Mouse (Mus musculus): ENCODE results near the gene Ldhd. TPM values are rescaled to one million over a fixed set of nuclear protein-coding genes. Genes with fewer than 3 reads are reported as not detected.

The Ldhd gene
- total and polyA plus RNA-seq, 3 experiments = 0.04 TPM; not detected in 2

DNA sequence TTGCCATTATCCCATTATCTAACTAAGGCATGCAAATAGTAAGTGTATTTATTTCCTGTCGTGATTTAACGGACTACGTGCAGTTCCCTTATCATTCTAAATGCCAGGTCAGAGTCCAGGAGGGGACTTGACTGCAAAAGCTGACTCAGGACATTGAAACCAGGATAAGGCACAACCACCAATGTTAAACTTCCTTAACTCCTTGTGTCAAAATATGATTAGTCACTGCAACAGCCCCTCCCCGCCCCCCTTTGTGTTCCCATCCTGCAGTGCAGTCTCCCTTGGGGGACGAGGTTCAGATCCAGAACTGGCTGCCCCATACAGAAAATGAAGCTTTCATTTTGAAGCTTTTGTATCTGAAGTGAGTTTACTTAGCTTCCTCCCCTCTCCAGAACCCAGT, 12.3 kb upstream of the Ldhd start (continued):
- no peak for TF ChIP-seq POLR2AphosphoS5 (IDR thresholded peaks at IDR 0.05; ENCODE audit: borderline replicate concordance, low read depth, low read length)

DNA sequence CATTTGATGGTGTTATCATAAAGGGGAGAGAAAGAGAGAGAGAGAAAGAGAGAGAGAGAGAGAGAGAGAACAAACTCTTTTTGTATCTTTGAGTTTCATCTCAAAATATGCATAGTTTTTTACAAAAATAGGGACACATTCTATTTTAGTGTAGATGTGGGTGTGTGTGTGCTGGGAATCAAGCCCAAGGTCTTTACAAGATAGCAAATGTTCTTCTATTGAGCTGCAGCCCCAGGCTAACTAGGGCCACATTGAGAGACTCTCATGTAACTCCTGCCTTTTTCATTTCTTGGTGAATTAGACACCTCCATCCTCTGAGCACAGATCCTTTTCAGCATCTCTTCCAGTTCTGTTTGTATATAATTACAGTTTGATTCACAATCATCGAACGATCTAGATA, 10.9 kb upstream of the Ldhd start:
- TF ChIP-seq MXI1 (IDR thresholded peaks at IDR 0.05; ENCODE audit: low read depth, low read length) (no peak), TAL1 (IDR thresholded peaks at IDR 0.05; ENCODE audit: low read length) (no peak), HCFC1 (IDR thresholded peaks at IDR 0.05; ENCODE audit: low read depth, low read length) (no peak), ZC3H11A (IDR thresholded peaks at IDR 0.05; ENCODE audit: low read depth, low read length) (no peak)
- Histone ChIP-seq H3K79me2 (ENCODE audit: control insufficient read depth, insufficient read depth, low read length, poor library complexity) (peaks cover 9% of the 10 kb centered on the region), H3K4me3 (ENCODE audit: control insufficient read depth in 1 of 2, insufficient read depth in 1 of 2, low read depth in 2 of 2, low read length in 2 of 2) (no peak overlapping the region), H3K9ac (ENCODE audit: control insufficient read depth, low read depth, low read length, poor library complexity, severe bottlenecking) (no peak overlapping the region), H3K9me3 (replicated peaks; ENCODE audit: insufficient read depth, low read length) (no peaks in the 10 kb centered on the region), H3K4me1 (ENCODE audit: control insufficient read depth in 1 of 2, insufficient read depth in 2 of 2, low read length in 2 of 2) (peaks cover 2 to 19% of the 10 kb centered on the region in 2 experiments; a peak in 2 of 4 replicates), H3K27ac (ENCODE audit: control insufficient read depth, low read depth, low read length) (no peak overlapping the region), H3K36me3 (ENCODE audit: control insufficient read depth in 1 of 2, insufficient read depth in 2 of 2, low read length in 2 of 2) (peaks cover 0 to 11% of the 10 kb centered on the region in 2 experiments; a peak in 2 of 4 replicates), H3K27me3 (ENCODE audit: control insufficient read depth in 1 of 2, insufficient read depth in 2 of 2, low read length in 2 of 2) (no peaks in the 10 kb centered on the region)
- no peak for DNase-seq (ENCODE audit: low read depth, low spot score)

DNA sequence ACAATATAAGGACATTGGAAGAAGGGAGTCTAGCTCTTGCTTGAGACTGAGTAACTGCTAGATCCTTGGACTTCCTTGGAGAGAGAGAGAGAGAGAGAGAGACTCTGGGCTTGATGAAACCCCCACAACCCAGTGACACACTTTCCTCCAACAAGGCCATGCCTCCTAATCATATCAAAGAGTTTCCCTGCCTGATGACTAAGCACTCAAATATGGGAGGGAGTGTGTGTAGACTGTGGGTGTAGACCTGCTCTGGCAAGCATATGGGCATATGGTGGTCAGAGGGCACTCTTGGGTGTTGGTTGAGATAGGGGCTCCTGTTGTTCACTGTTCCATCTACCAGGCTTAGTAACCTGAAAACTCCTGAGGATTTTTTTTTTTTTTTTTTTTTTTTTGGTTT, 7.9 kb upstream of the Ldhd start:
- Histone ChIP-seq H3K9ac (ENCODE audit: control insufficient read depth, low read depth, low read length, poor library complexity, severe bottlenecking) (no peak overlapping the region), H3K27me3 (ENCODE audit: control insufficient read depth in 1 of 2, insufficient read depth in 2 of 2, low read length in 2 of 2) (no peaks in the 10 kb centered on the region), H3K36me3 (ENCODE audit: control insufficient read depth in 1 of 2, insufficient read depth in 2 of 2, low read length in 2 of 2) (peaks cover 0 to 3% of the 10 kb centered on the region in 2 experiments; a peak in 2 of 4 replicates), H3K4me3 (ENCODE audit: control insufficient read depth in 1 of 2, insufficient read depth in 1 of 2, low read depth in 2 of 2, low read length in 2 of 2) (no peak overlapping the region), H3K27ac (ENCODE audit: control insufficient read depth, low read depth, low read length) (no peak overlapping the region), H3K9me3 (replicated peaks; ENCODE audit: insufficient read depth, low read length) (no peaks in the 10 kb centered on the region), H3K79me2 (ENCODE audit: control insufficient read depth, insufficient read depth, low read length, poor library complexity) (no peaks in the 10 kb centered on the region; the same call in 1 of the 2 replicates), H3K4me1 (ENCODE audit: control insufficient read depth in 1 of 2, insufficient read depth in 2 of 2, low read length in 2 of 2) (peaks cover 2 to 19% of the 10 kb centered on the region in 2 experiments; a peak in 2 of 4 replicates)
- peak; percentile 66 for DNase-seq (ENCODE audit: low read depth, low spot score)
- TF ChIP-seq EP300 (IDR thresholded peaks at IDR 0.05; ENCODE audit: low read depth in 1 of 2, low read length in 2 of 2) = peak in 1 of 2 experiments; percentile 15; a peak in 1 of 4 replicates
- no peak for TF ChIP-seq NRF1 (IDR thresholded peaks at IDR 0.05; ENCODE audit: insufficient read depth, low read depth, low read length, poor library complexity, severe bottlenecking)
- TF ChIP-seq ZNF384 (IDR thresholded peaks at IDR 0.05; ENCODE audit: low read depth, low read length) = peak; percentile 18; the same call in 1 of the 2 replicates
- no peak for TF ChIP-seq HCFC1 (IDR thresholded peaks at IDR 0.05; ENCODE audit: low read depth, low read length)
- 0 out of 2 replicates have a peak, but pooled peaks have one; percentile 29 for TF ChIP-seq MAX (IDR thresholded peaks at IDR 0.05; ENCODE audit: low read length)
- peak; percentile 38; the same call in 1 of the 2 replicates for TF ChIP-seq ETS1 (IDR thresholded peaks at IDR 0.05; ENCODE audit: low read depth, low read length)

DNA sequence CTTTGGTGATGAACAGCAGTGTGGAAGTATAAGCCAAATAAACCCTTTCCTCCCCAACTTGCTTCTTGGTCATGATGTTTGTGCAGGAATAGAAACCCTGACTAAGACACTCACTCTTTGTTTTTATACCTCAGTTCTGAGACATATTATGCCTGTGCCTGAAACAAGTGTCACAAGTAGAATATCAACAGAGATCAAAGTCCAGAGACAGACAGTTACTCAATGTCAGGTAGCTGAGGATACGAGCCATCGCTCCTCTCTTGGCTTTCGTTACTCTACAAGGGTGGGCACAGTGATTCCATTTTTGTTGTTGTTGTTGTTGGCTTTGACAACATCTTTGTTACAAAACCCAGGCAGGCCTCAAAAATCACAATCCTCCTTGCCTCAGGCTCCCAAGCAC, 2.8 kb upstream of the Ldhd start:
- Histone ChIP-seq H3K4me1 (ENCODE audit: control insufficient read depth in 1 of 2, insufficient read depth in 2 of 2, low read length in 2 of 2) (peaks cover 0 to 4% of the 10 kb centered on the region in 2 experiments; a peak in 2 of 4 replicates), H3K9ac (ENCODE audit: control insufficient read depth, low read depth, low read length, poor library complexity, severe bottlenecking) (no peak overlapping the region), H3K27ac (ENCODE audit: control insufficient read depth, low read depth, low read length) (no peak overlapping the region), H3K27me3 (ENCODE audit: control insufficient read depth in 1 of 2, insufficient read depth in 2 of 2, low read length in 2 of 2) (no peaks in the 10 kb centered on the region), H3K79me2 (ENCODE audit: control insufficient read depth, insufficient read depth, low read length, poor library complexity) (no peaks in the 10 kb centered on the region), H3K4me3 (ENCODE audit: control insufficient read depth in 1 of 2, insufficient read depth in 1 of 2, low read depth in 2 of 2, low read length in 2 of 2) (no peak overlapping the region), H3K9me3 (replicated peaks; ENCODE audit: insufficient read depth, low read length) (no peaks in the 10 kb centered on the region), H3K36me3 (ENCODE audit: control insufficient read depth in 1 of 2, insufficient read depth in 2 of 2, low read length in 2 of 2) (no peaks in the 10 kb centered on the region)
- no peak for DNase-seq (ENCODE audit: low read depth, low spot score)
- TF ChIP-seq NELFE (IDR thresholded peaks at IDR 0.05; ENCODE audit: low read depth, low read length) (no peak), USF1 (IDR thresholded peaks at IDR 0.05; ENCODE audit: low read depth, low read length) (no peak), MEF2A (IDR thresholded peaks at IDR 0.05; ENCODE audit: extremely low read depth, insufficient replicate concordance, low read depth, low read length, poor library complexity, severe bottlenecking) (no peak), POLR2AphosphoS5 (IDR thresholded peaks at IDR 0.05; ENCODE audit: borderline replicate concordance, low read depth, low read length) (no peak), KAT2A (conservative IDR thresholded peaks at IDR 0.05; ENCODE audit: low read depth, low read length) (no peak), JUND (IDR thresholded peaks at IDR 0.05; ENCODE audit: low read depth, low read length) (no peak), ZNF384 (IDR thresholded peaks at IDR 0.05; ENCODE audit: low read depth, low read length) (no peak), UBTF (IDR thresholded peaks at IDR 0.05; ENCODE audit: borderline replicate concordance, insufficient read depth, low read depth, low read length) (no peak), EP300 (IDR thresholded peaks at IDR 0.05; ENCODE audit: low read depth in 1 of 2, low read length in 2 of 2) (no peak), ELF1 (IDR thresholded peaks at IDR 0.05; ENCODE audit: low read depth, low read length) (no peak), ZC3H11A (IDR thresholded peaks at IDR 0.05; ENCODE audit: low read depth, low read length) (no peak), MAX (IDR thresholded peaks at IDR 0.05; ENCODE audit: low read length) (no peak), TAL1 (IDR thresholded peaks at IDR 0.05; ENCODE audit: low read length) (no peak), GATA1 (IDR thresholded peaks at IDR 0.05; ENCODE audit: low read depth, low read length) (no peak), CHD2 (IDR thresholded peaks at IDR 0.05; ENCODE audit: low read length) (no peak), ZKSCAN1 (IDR thresholded peaks at IDR 0.05; ENCODE audit: low read depth, low read length) (no peak), MXI1 (IDR thresholded peaks at IDR 0.05; ENCODE audit: low read depth, low read length) (no peak), RAD21 (IDR thresholded peaks at IDR 0.05; ENCODE audit: low read depth, low read length) (no peak), SIN3A (IDR thresholded peaks at IDR 0.05; ENCODE audit: low read length) (no peak)

Measured in MEL (cell line).